Mouse (Mus musculus) midbrain, embryonic 11.5 days (tissue): ENCODE measurements around the gene Bcl7b. TPM values are rescaled to one million over a fixed set of nuclear protein-coding genes. Genes with fewer than 3 reads are reported as not detected.

Experiments
- ATAC-seq: fragments of 200-750 bp; cut with Nextera tagmentation; 2 replicates; pipeline ENCODE4 v1.8.0; 2017; ENCODE audit warnings: moderate TSS enrichment, moderate library complexity; ENCODE audit not compliant: low FRiP score
- DNase-seq: peaks from one replicate; pipeline ENCODE4 v3.0.0; 2015; ENCODE audit warnings: low spot score; ENCODE audit errors: missing footprints
- H3K27ac ChIP-seq: fragments of 300-500 bp; sonication (generic); 2 replicates; pipeline ENCODE4 v1.5.1; 2014; ENCODE audit warnings: low read depth, low read length
- H3K27me3 ChIP-seq: fragments of 300-500 bp; sonication (generic); 2 replicates; pipeline ENCODE4 v1.6.1; 2014; ENCODE audit warnings: mild to moderate bottlenecking, low read length, moderate library complexity, mixed read lengths; ENCODE audit not compliant: control insufficient read depth, insufficient read depth
- H3K36me3 ChIP-seq: fragments of 300-500 bp; sonication (generic); 2 replicates; pipeline ENCODE4 v1.6.1; 2014; ENCODE audit warnings: mild to moderate bottlenecking, low read length, moderate library complexity, mixed read lengths; ENCODE audit not compliant: control insufficient read depth, insufficient read depth
- H3K4me1 ChIP-seq: fragments of 300-500 bp; sonication (generic); 2 replicates; pipeline ENCODE4 v1.6.1; 2014; ENCODE audit warnings: low read length; ENCODE audit not compliant: control insufficient read depth, insufficient read depth
- H3K4me2 ChIP-seq: fragments of 300-500 bp; sonication (generic); 2 replicates; pipeline ENCODE4 v1.6.1; 2014; ENCODE audit warnings: mild to moderate bottlenecking, moderate library complexity
- H3K4me3 ChIP-seq: fragments of 300-500 bp; sonication (generic); 2 replicates; pipeline ENCODE4 v1.5.1; 2014; ENCODE audit warnings: low read depth, low read length
- H3K9ac ChIP-seq: fragments of 300-500 bp; sonication (generic); 2 replicates; pipeline ENCODE4 v1.6.1; 2014; ENCODE audit warnings: low read length
- H3K9me3 ChIP-seq: fragments of 300-500 bp; sonication (generic); 2 replicates; pipeline ENCODE4 v1.6.1; 2016; ENCODE audit warnings: low read length; ENCODE audit not compliant: control insufficient read depth
- whole genome bisulfite sequencing: fragments of 180-500 bp; shearing (Covaris S2); extraction: QIAGEN DNeasy Blood & Tissue Kit; methylation state at CpG from one replicate; pipeline ENCODE4 v1.1.7; 2014; 5-methylcytosine and 5-hydroxymethylcytosine counted together
- polyA plus RNA-seq: library from polyadenylated mRNA; unstranded; fragments of >200 nt; fragmentation: Nextera tagmentation; extraction: Ambion mirVana; gene quantifications from 2 replicates; pipeline ENCODE4 v1.2.1, GENCODE M21; 2014

The Bcl7b gene
- polyA plus RNA-seq, 1 experiment from 2014 or later = 42.6 TPM

- DNase-seq (peak; percentile 66), ATAC-seq (no peak)
- H3K36me3 ChIP-seq = peaks cover 24% of the 10 kb centered on the region
- H3K4me2 ChIP-seq = no peak overlapping the region
- no peaks in the 10 kb centered on the region for H3K27me3 ChIP-seq
- H3K4me3 ChIP-seq = no peak overlapping the region
- H3K9ac ChIP-seq = no peak overlapping the region
- no peak overlapping the region for H3K27ac ChIP-seq
- 85% methylated on average over 3 of the region's 3 CpGs for WGBS
- no peaks in the 10 kb centered on the region for H3K9me3 ChIP-seq
- no peaks in the 10 kb centered on the region for H3K4me1 ChIP-seq
Measured at GRCm38 (mm10) chr5:135178523-135178922, 10.4 kb downstream of the Bcl7b start.

- 91% methylated on average over 4 of the region's 4 CpGs for WGBS
- H3K36me3 ChIP-seq = peaks cover 24% of the 10 kb centered on the region
- H3K27ac ChIP-seq = no peak overlapping the region
- no peak overlapping the region for H3K4me2 ChIP-seq
- no peak overlapping the region for H3K9ac ChIP-seq
- no peak for ATAC-seq
- H3K27me3 ChIP-seq = no peaks in the 10 kb centered on the region
- no peak for DNase-seq
- H3K4me1 ChIP-seq = no peaks in the 10 kb centered on the region
- no peak overlapping the region for H3K4me3 ChIP-seq
- no peaks in the 10 kb centered on the region for H3K9me3 ChIP-seq
Measured at GRCm38 (mm10) chr5:135178996-135179395, 10.9 kb downstream of the Bcl7b start.

GRCm38 (mm10) chr5:135179616-135180015 lies 11.5 kb downstream of the Bcl7b start:
- no peak for DNase-seq
- Histone ChIP-seq H3K4me1 (no peaks in the 10 kb centered on the region), H3K4me3 (no peak overlapping the region), H3K9ac (no peak overlapping the region), H3K9me3 (no peaks in the 10 kb centered on the region), H3K36me3 (peaks cover 24% of the 10 kb centered on the region), H3K27me3 (no peaks in the 10 kb centered on the region), H3K4me2 (no peak overlapping the region), H3K27ac (no peak overlapping the region)
- no peak for ATAC-seq
- 96% methylated on average over 7 of the region's 7 CpGs for WGBS

- Histone ChIP-seq H3K4me3 (no peak overlapping the region), H3K4me2 (no peak overlapping the region), H3K27ac (no peak overlapping the region), H3K36me3 (peaks cover 24% of the 10 kb centered on the region), H3K9me3 (peaks cover 2% of the 10 kb centered on the region; the same call in 1 of the 2 replicates), H3K27me3 (no peaks in the 10 kb centered on the region), H3K4me1 (no peaks in the 10 kb centered on the region), H3K9ac (no peak overlapping the region)
- WGBS = 94% methylated on average over 14 of the region's 14 CpGs
- ATAC-seq (no peak), DNase-seq (no peak)
Measured at GRCm38 (mm10) chr5:135180796-135181195, 12.7 kb downstream of the Bcl7b start.

GRCm38 (mm10) chr5:135181776-135182175 lies 13.7 kb downstream of the Bcl7b start:
- ATAC-seq = no peak
- H3K36me3 ChIP-seq = peaks cover 24% of the 10 kb centered on the region
- H3K27ac ChIP-seq = no peak overlapping the region
- H3K27me3 ChIP-seq = no peaks in the 10 kb centered on the region
- H3K9ac ChIP-seq = no peak overlapping the region
- no peak overlapping the region for H3K4me3 ChIP-seq
- H3K4me1 ChIP-seq = peaks cover 3% of the 10 kb centered on the region; the same call in 1 of the 2 replicates
- H3K9me3 ChIP-seq = peaks cover 2% of the 10 kb centered on the region; the same call in 1 of the 2 replicates
- WGBS = 78% methylated on average over 6 of the region's 6 CpGs
- no peak overlapping the region for H3K4me2 ChIP-seq
- no peak for DNase-seq

- H3K4me3 ChIP-seq = no peak overlapping the region
- H3K27me3 ChIP-seq = no peaks in the 10 kb centered on the region
- no peak for DNase-seq
- no peak for ATAC-seq
- H3K27ac ChIP-seq = no peak overlapping the region
- no peak overlapping the region for H3K4me2 ChIP-seq
- peaks cover 2% of the 10 kb centered on the region; the same call in 1 of the 2 replicates for H3K9me3 ChIP-seq
- WGBS = 58% methylated on average over 8 of the region's 8 CpGs
- H3K4me1 ChIP-seq = peaks cover 3% of the 10 kb centered on the region; the same call in 1 of the 2 replicates
- H3K9ac ChIP-seq = no peak overlapping the region
- H3K36me3 ChIP-seq = peaks cover 21% of the 10 kb centered on the region
Measured at GRCm38 (mm10) chr5:135183131-135183861, 15.2 kb downstream of the Bcl7b start.

- no peaks in the 10 kb centered on the region for H3K27me3 ChIP-seq
- H3K36me3 ChIP-seq = peaks cover 14% of the 10 kb centered on the region
- peaks cover 19% of the 10 kb centered on the region for H3K4me1 ChIP-seq
- H3K4me2 ChIP-seq = no peak overlapping the region
- ATAC-seq (no peak), DNase-seq (no peak)
- no peak overlapping the region for H3K4me3 ChIP-seq
- WGBS = 96% methylated on average over 3 of the region's 3 CpGs
- H3K27ac ChIP-seq = no peak overlapping the region
- H3K9ac ChIP-seq = no peak overlapping the region
- peaks cover 2% of the 10 kb centered on the region; the same call in 1 of the 2 replicates for H3K9me3 ChIP-seq
Measured at GRCm38 (mm10) chr5:135185016-135185415, 16.9 kb downstream of the Bcl7b start.

- H3K27ac ChIP-seq = no peak overlapping the region
- H3K9ac ChIP-seq = no peak overlapping the region
- peaks cover 10% of the 10 kb centered on the region for H3K36me3 ChIP-seq
- H3K9me3 ChIP-seq = peaks cover 2% of the 10 kb centered on the region; the same call in 1 of the 2 replicates
- peaks cover 21% of the 10 kb centered on the region for H3K4me1 ChIP-seq
- WGBS = 30% methylated on average over 3 of the region's 3 CpGs
- ATAC-seq = no peak
- H3K4me2 ChIP-seq = no peak overlapping the region
- no peak for DNase-seq
- H3K4me3 ChIP-seq = no peak overlapping the region
- no peaks in the 10 kb centered on the region for H3K27me3 ChIP-seq
Measured at GRCm38 (mm10) chr5:135185596-135185995, 17.5 kb downstream of the Bcl7b start.

- 20% methylated on average over 10 of the region's 10 CpGs for WGBS
- peak overlapping the region; percentile 82 for H3K4me2 ChIP-seq
- peaks cover 7% of the 10 kb centered on the region for H3K36me3 ChIP-seq
- H3K9ac ChIP-seq = peak overlapping the region; percentile 99
- DNase-seq (no peak), ATAC-seq (peak; percentile 15)
- H3K9me3 ChIP-seq = peaks cover 2% of the 10 kb centered on the region; the same call in 1 of the 2 replicates
- H3K27me3 ChIP-seq = no peaks in the 10 kb centered on the region
- H3K4me3 ChIP-seq = peak overlapping the region; percentile 100
- peaks cover 23% of the 10 kb centered on the region for H3K4me1 ChIP-seq
- H3K27ac ChIP-seq = peak overlapping the region; percentile 97
Measured at GRCm38 (mm10) chr5:135186231-135186620, 18.1 kb downstream of the Bcl7b start.
